Mouse (Mus musculus): ENCODE data around the gene Cplane1. TPM values are rescaled to one million over a fixed set of nuclear protein-coding genes. Genes with fewer than 3 reads are reported as not detected.

Cplane1 gene
- polyA plus RNA-seq, 1 experiment from 2014 or later: 14.3 TPM

DNA sequence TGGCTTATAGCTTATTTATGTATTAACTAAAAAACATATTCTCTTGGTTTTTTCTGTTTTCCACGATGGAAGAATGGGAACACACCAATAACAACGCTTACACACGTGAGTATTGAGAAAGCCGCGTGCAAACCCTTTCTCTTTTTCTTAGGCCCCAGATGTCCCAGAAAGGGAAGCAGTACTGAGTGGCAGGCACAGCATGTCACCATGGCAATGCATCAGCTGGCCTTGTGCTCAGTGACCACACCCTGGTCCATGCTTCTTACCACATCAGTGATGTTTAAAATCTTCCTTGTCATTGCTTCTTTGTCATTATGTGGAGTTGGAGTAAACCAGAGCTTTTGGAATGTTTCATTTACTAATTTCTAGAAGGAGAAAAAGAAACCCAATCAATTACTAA is 150.3 kb downstream of the Cplane1 start:
- Histone ChIP-seq H3K36me3 (ENCODE audit: control insufficient read depth, insufficient read depth, low read length) (peaks cover 12% of the 10 kb centered on the region), H3K9ac (ENCODE audit: low read length) (no peak overlapping the region), H3K27ac (replicated peaks; ENCODE audit: low read depth, low read length) (no peak overlapping the region), H3K9me3 (ENCODE audit: control insufficient read depth, low read length) (no peaks in the 10 kb centered on the region), H3K27me3 (ENCODE audit: control insufficient read depth, insufficient read depth, low read length) (no peaks in the 10 kb centered on the region), H3K4me1 (ENCODE audit: control insufficient read depth, insufficient read depth, low read length) (no peaks in the 10 kb centered on the region), H3K4me2 (ENCODE audit: low read depth, severe bottlenecking) (no peak overlapping the region), H3K4me3 (ENCODE audit: low read depth, low read length) (no peak overlapping the region)
- ATAC-seq (ENCODE audit: insufficient number of reproducible peaks, low FRiP score, low TSS enrichment, low read depth) (no peak), DNase-seq (ENCODE audit: low spot score) (no peak)
- WGBS: 95% methylated on average over 5 of the region's 5 CpGs

Other genes with a start within 250 kb of the Cplane1 start
- 73.3 and 74.5 TPM in 2 replicates for gene Wdr70, start 69.9 kb upstream of the Cplane1 start, polyA plus RNA-seq (2014; fragmentation: Nextera tagmentation; extraction: Ambion mirVana)
- gene Nup155, start 59.8 kb upstream of the Cplane1 start, polyA plus RNA-seq (2014; fragmentation: Nextera tagmentation; extraction: Ambion mirVana): 28.4 and 33.2 TPM in 2 replicates

Data from limb, embryonic 11.5 days (tissue).